ENCODE assay signal across 39 mouse cellular contexts in the genomic region with DNA sequence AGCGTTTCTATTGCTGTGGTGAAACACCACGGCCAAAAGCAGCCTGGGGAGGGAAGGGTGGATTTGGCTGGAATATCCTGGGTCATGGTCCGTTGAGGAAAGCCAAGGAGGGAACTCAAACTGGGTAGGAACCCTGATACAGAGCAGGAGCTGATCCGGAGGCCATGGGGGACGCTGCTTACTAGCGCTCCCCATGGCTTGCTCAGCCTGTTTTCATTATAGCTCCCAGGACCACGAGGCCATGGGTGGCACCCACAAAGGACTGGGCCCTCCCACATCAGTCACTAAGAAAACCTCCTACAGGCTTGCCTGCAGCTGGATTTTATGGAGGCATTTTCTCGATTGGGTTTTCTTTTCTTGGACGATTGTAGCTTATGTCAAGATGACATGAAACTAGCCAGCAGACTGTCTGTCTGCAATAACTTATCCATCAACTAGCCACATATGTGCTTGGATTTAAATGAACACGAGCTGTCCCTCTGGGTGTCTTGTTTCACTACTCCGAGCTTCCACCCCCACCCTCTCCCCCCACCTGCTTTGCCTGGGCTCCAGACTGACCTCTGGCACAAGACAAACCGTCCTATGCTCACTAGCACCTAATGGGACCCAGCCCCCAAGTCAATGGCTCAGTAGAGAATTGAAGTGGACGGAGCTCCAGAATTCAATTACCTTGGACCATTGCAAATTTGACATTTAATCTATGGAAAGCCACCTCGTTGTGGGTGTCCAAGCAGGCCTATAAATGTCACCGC. TPM values are rescaled to one million over a fixed set of nuclear protein-coding genes. Genes with fewer than 3 reads are reported as not detected.
A peak's percentile ranks its signal among the peaks of the same experiment; 100 is the strongest.
DNase-seq lines count a peak whose midpoint lies in the region; ATAC-seq and TF ChIP-seq lines count a peak whose summit lies in the region.
"Had no signal": no experiment of that assay in that cellular context is flagged by ENCODE, and none has a peak within 500 bp of the region (broad histone marks: within the 10 kb centered on the region; RNA-seq: fewer than 3 reads in every experiment).

No protein-coding gene starts in this region.

- no peak overlapping the region for H3K4me3 ChIP-seq in gastrocnemius, adult 2 months
- no peak overlapping the region for H3K4me3 ChIP-seq in embryonic facial prominence, embryonic 14.5 days (ENCODE audit: low read depth, low read length)
- no peak overlapping the region for H3K4me3 ChIP-seq in limb, embryonic 11.5 days (ENCODE audit: low read depth, low read length)
- H3K4me3 ChIP-seq: forebrain, embryonic 12.5 days; hindbrain, embryonic 13.5 days; kidney, embryonic 15.5 days; left cerebral cortex, adult 2 months; liver, embryonic 15.5 days; myocyte; neural tube, embryonic 12.5 days; stomach, embryonic 15.5 days had no signal

- peak; percentile 11 for DNase-seq in gastrocnemius, adult 2 months
- DNase-seq in gastrocnemius, postnatal 14 days = no peak
- peak; percentile 50 for DNase-seq in embryonic facial prominence, embryonic 14.5 days (ENCODE audit: low spot score)
- DNase-seq in limb, embryonic 11.5 days (ENCODE audit: low spot score) = peak; percentile 39
- no peak for DNase-seq in cerebellum, adult 18-20 months
- no peak for DNase-seq in layer of hippocampus, postnatal 36 days
- DNase-seq: adrenal gland, postnatal 10 days; cerebellum, adult 11 months; cerebellum, adult 9-11 months; forebrain, postnatal 0 days; gastrocnemius, postnatal 36 days; heart, adult 18-20 months; heart, postnatal 4 days; kidney, postnatal 25 days; lung, embryonic 14.5 days; lung, postnatal 14 days had no signal

- H3K9me3 ChIP-seq in embryonic facial prominence, embryonic 14.5 days (ENCODE audit: control insufficient read depth, low read length) = no peaks in the 10 kb centered on the region
- no peaks in the 10 kb centered on the region for H3K9me3 ChIP-seq in limb, embryonic 11.5 days (ENCODE audit: control insufficient read depth, low read length)
- H3K9me3 ChIP-seq: forebrain, embryonic 12.5 days; hindbrain, embryonic 13.5 days; kidney, embryonic 15.5 days; liver, embryonic 15.5 days; neural tube, embryonic 12.5 days; stomach, embryonic 15.5 days had no signal

- no peak for TF ChIP-seq CTCF in gastrocnemius, adult 2 months (IDR thresholded peaks at IDR 0.05)

- no peaks in the 10 kb centered on the region for H3K36me3 ChIP-seq in embryonic facial prominence, embryonic 14.5 days (ENCODE audit: control insufficient read depth, insufficient read depth, low read length)
- no peaks in the 10 kb centered on the region for H3K36me3 ChIP-seq in limb, embryonic 11.5 days (ENCODE audit: control insufficient read depth, insufficient read depth, low read length)
- H3K36me3 ChIP-seq: forebrain, embryonic 12.5 days; G1E; hindbrain, embryonic 13.5 days; kidney, embryonic 15.5 days; liver, embryonic 15.5 days; neural tube, embryonic 12.5 days; stomach, embryonic 15.5 days had no signal

- no peak overlapping the region for H3K27ac ChIP-seq in gastrocnemius, adult 2 months
- H3K27ac ChIP-seq in embryonic facial prominence, embryonic 14.5 days (replicated peaks; ENCODE audit: low read depth, low read length) = peak overlapping the region; percentile 29; the same call in 1 of the 2 replicates
- 0 out of 2 replicates have a peak overlapping the region, but pooled peaks have one; percentile 8 for H3K27ac ChIP-seq in limb, embryonic 11.5 days (replicated peaks; ENCODE audit: low read depth, low read length)
- H3K27ac ChIP-seq: forebrain, embryonic 12.5 days; hindbrain, embryonic 13.5 days; kidney, embryonic 15.5 days; left cerebral cortex, adult 2 months; liver, embryonic 15.5 days; neural tube, embryonic 12.5 days; stomach, embryonic 15.5 days had no signal

- H3K4me1 ChIP-seq in embryonic facial prominence, embryonic 14.5 days (ENCODE audit: control insufficient read depth, insufficient read depth, low read length) = peaks cover 20% of the 10 kb centered on the region
- peaks cover 19% of the 10 kb centered on the region for H3K4me1 ChIP-seq in limb, embryonic 11.5 days (ENCODE audit: control insufficient read depth, insufficient read depth, low read length)
- H3K4me1 ChIP-seq: forebrain, embryonic 12.5 days; hindbrain, embryonic 13.5 days; liver, embryonic 15.5 days; neural tube, embryonic 12.5 days; stomach, embryonic 15.5 days had no signal

- peak; percentile 27 for ATAC-seq in embryonic facial prominence, embryonic 14.5 days (ENCODE audit: low read depth)
- ATAC-seq in limb, embryonic 11.5 days (ENCODE audit: insufficient number of reproducible peaks, low FRiP score, low TSS enrichment, low read depth) = no peak; the same call in 1 of the 2 replicates
- no peak for ATAC-seq in frontal cortex, adult (ENCODE audit: low TSS enrichment)
- ATAC-seq: forebrain, postnatal 0 days; intestine, postnatal 0 days; midbrain, embryonic 16.5 days; Patski had no signal

- H3K4me2 ChIP-seq in embryonic facial prominence, embryonic 14.5 days (ENCODE audit: low read depth, low read length) = no peak overlapping the region
- H3K4me2 ChIP-seq in limb, embryonic 11.5 days (ENCODE audit: low read depth, severe bottlenecking) = 0 out of 2 replicates have a peak overlapping the region, but pooled peaks have one; percentile 20
- H3K4me2 ChIP-seq: forebrain, embryonic 12.5 days; heart, embryonic 11.5 days; hindbrain, embryonic 13.5 days; kidney, embryonic 15.5 days; liver, embryonic 15.5 days; lung, embryonic 14.5 days; midbrain, embryonic 11.5 days; neural tube, embryonic 12.5 days; stomach, embryonic 15.5 days had no signal

- no peak overlapping the region for H3K9ac ChIP-seq in embryonic facial prominence, embryonic 14.5 days (ENCODE audit: low read depth, low read length)
- H3K9ac ChIP-seq in limb, embryonic 11.5 days (ENCODE audit: low read length) = no peak overlapping the region
- H3K9ac ChIP-seq: forebrain, embryonic 12.5 days; forebrain, postnatal 0 days; hindbrain, embryonic 13.5 days; kidney, embryonic 15.5 days; liver, embryonic 15.5 days; lung, embryonic 14.5 days; neural tube, embryonic 12.5 days; stomach, embryonic 15.5 days had no signal

- no peaks in the 10 kb centered on the region for H3K27me3 ChIP-seq in embryonic facial prominence, embryonic 14.5 days (replicated peaks; ENCODE audit: control insufficient read depth, insufficient read depth, low read length)
- H3K27me3 ChIP-seq in limb, embryonic 11.5 days (ENCODE audit: control insufficient read depth, insufficient read depth, low read length) = no peaks in the 10 kb centered on the region
- H3K27me3 ChIP-seq: forebrain, embryonic 12.5 days; liver, embryonic 15.5 days; stomach, embryonic 15.5 days had no signal

- 39% methylated on average over 15 of the region's 15 CpGs for WGBS in embryonic facial prominence, embryonic 14.5 days
- WGBS in limb, embryonic 11.5 days = 37% methylated on average over 15 of the region's 15 CpGs

- intact Hi-C loops in gastrocnemius, adult 2 months (cut with DNase I) = no loop called here
- intact Hi-C loops in gastrocnemius, postnatal 14 days (cut with DNase I; ENCODE audit: low total_unique reads) = no loop called here

RNA-seq across cellular contexts. Expression of a gene that starts 10.5 kb away (rescaled TPM):
- not detected for total RNA-seq in gastrocnemius, adult 2 months (2021)
- total RNA-seq in gastrocnemius, postnatal 14 days (2021) = not detected
- not detected in 2 replicates for polyA plus RNA-seq in embryonic facial prominence, embryonic 14.5 days (2014; fragmentation: Nextera tagmentation; extraction: Ambion mirVana)
- polyA plus RNA-seq in limb, embryonic 11.5 days (2014; fragmentation: Nextera tagmentation; extraction: Ambion mirVana) = not detected in 2 replicates
- total RNA-seq in layer of hippocampus, postnatal 36 days (2021) = not detected
- total RNA-seq: adrenal gland, postnatal 10 days; forebrain, postnatal 0 days; G1E; gastrocnemius, postnatal 36 days; heart, adult 18-20 months; heart, postnatal 4 days; layer of hippocampus, adult 18-20 months; layer of hippocampus, postnatal 10 days; left cerebral cortex, adult 2 months; left cerebral cortex, postnatal 36 days; liver, adult 2 months; megakaryocyte progenitor cell, adult 5-6 weeks had no signal
- polyA plus RNA-seq: forebrain, embryonic 12.5 days; forebrain, postnatal 0 days; G1E; heart, embryonic 11.5 days; heart, postnatal 0 days; hindbrain, embryonic 13.5 days; intestine, postnatal 0 days; kidney, embryonic 15.5 days; liver, adult 2 months; liver, embryonic 15.5 days; lung, embryonic 14.5 days; midbrain, embryonic 11.5 days; midbrain, embryonic 16.5 days; myocyte; neural tube, embryonic 12.5 days; Patski; small intestine, adult 2 months; stomach, embryonic 15.5 days; urinary bladder, adult 2 months had no signal

RNA-seq across cellular contexts. Expression of a gene that starts 45.3 kb away (rescaled TPM):
- total RNA-seq in gastrocnemius, adult 2 months (2021) = not detected
- total RNA-seq in gastrocnemius, postnatal 14 days (2021) = not detected
- not detected in 2 replicates for polyA plus RNA-seq in embryonic facial prominence, embryonic 14.5 days (2014; fragmentation: Nextera tagmentation; extraction: Ambion mirVana)
- polyA plus RNA-seq in limb, embryonic 11.5 days (2014; fragmentation: Nextera tagmentation; extraction: Ambion mirVana) = not detected in 2 replicates
- total RNA-seq in layer of hippocampus, postnatal 36 days (2021) = not detected
- total RNA-seq: adrenal gland, postnatal 10 days; forebrain, postnatal 0 days; G1E; gastrocnemius, postnatal 36 days; heart, adult 18-20 months; heart, postnatal 4 days; layer of hippocampus, adult 18-20 months; layer of hippocampus, postnatal 10 days; left cerebral cortex, adult 2 months; left cerebral cortex, postnatal 36 days; liver, adult 2 months; megakaryocyte progenitor cell, adult 5-6 weeks had no signal
- polyA plus RNA-seq: forebrain, embryonic 12.5 days; forebrain, postnatal 0 days; G1E; heart, embryonic 11.5 days; heart, postnatal 0 days; hindbrain, embryonic 13.5 days; intestine, postnatal 0 days; kidney, embryonic 15.5 days; liver, adult 2 months; liver, embryonic 15.5 days; lung, embryonic 14.5 days; midbrain, embryonic 11.5 days; midbrain, embryonic 16.5 days; myocyte; neural tube, embryonic 12.5 days; Patski; small intestine, adult 2 months; stomach, embryonic 15.5 days; urinary bladder, adult 2 months had no signal

Comparison
In these comparisons a context has a peak if more than half of its experiments do, and no peak if none do; other contexts are left out.
1. DNase-seq: peak in gastrocnemius, adult 2 months (single experiment), embryonic facial prominence, embryonic 14.5 days (single experiment) and limb, embryonic 11.5 days (single experiment); none in gastrocnemius, postnatal 14 days (single experiment), cerebellum, adult 18-20 months (0 of 2) and layer of hippocampus, postnatal 36 days (0 of 2).